Mouse (Mus musculus) layer of hippocampus, adult 2 months (tissue): Measurements from ENCODE around the gene Dpep1. TPM values are rescaled to one million over a fixed set of nuclear protein-coding genes. Genes with fewer than 3 reads are reported as not detected.
A peak's percentile ranks its signal among the peaks of the same experiment; 100 is the strongest.
"Not testable (repeated sequence)": the region's sequence is repeated elsewhere in the genome, so short reads cannot be mapped to it uniquely, and the experiment has no call there.

Source experiments
- DNase-seq, 2 experiments: peaks; one replicate each; pipeline ENCODE4 v3.0.0; 2022; ENCODE audit warnings: low spot score in 2 of 2
- H3K27ac ChIP-seq: fragments of 200-600 bp; 2 replicates; pipeline ENCODE4 v1.8.1; 2022
- H3K4me3 ChIP-seq: fragments of 200-600 bp; 2 replicates; pipeline ENCODE4 v1.8.1; 2022; ENCODE audit warnings: mild to moderate bottlenecking
- CTCF ChIP-seq: fragments of 200-600 bp; conservative IDR thresholded peaks from 2 replicates; pipeline ENCODE4 v1.8.1; 2022; ENCODE audit warnings: antibody characterized with exemption, mild to moderate bottlenecking, moderate library complexity
- total RNA-seq, 2 experiments: library from RNA; stranded (reverse); gene quantifications; 2 replicates each; pipeline ENCODE4 v1.2.3; 2021

Gene Dpep1
- total RNA-seq, 2 experiments from 2014 or later: 0.37 TPM; not detected in 1

DNA sequence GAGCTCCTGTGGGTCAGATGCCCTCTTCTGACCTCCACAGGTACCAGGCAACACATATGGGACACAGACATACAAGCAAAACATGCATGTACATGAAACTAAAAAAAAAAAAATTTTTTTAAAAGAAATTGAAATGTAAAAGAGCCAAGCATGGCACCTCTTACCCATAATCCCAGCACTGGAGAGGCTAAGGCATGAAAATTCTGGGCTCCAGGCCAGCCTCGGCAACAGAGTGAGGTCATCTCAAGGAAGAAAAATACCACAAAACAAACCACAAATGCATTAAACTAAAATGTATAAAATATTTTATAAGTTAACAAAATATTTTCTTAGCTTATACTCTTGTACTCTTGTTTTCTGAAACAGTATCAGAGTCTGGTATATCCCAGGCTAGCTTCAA lies 34.9 kb downstream of the Dpep1 start:
- no peak for DNase-seq
- no peak for TF ChIP-seq CTCF
- Histone ChIP-seq H3K4me3 (no peak overlapping the region), H3K27ac (no peak overlapping the region)

DNA sequence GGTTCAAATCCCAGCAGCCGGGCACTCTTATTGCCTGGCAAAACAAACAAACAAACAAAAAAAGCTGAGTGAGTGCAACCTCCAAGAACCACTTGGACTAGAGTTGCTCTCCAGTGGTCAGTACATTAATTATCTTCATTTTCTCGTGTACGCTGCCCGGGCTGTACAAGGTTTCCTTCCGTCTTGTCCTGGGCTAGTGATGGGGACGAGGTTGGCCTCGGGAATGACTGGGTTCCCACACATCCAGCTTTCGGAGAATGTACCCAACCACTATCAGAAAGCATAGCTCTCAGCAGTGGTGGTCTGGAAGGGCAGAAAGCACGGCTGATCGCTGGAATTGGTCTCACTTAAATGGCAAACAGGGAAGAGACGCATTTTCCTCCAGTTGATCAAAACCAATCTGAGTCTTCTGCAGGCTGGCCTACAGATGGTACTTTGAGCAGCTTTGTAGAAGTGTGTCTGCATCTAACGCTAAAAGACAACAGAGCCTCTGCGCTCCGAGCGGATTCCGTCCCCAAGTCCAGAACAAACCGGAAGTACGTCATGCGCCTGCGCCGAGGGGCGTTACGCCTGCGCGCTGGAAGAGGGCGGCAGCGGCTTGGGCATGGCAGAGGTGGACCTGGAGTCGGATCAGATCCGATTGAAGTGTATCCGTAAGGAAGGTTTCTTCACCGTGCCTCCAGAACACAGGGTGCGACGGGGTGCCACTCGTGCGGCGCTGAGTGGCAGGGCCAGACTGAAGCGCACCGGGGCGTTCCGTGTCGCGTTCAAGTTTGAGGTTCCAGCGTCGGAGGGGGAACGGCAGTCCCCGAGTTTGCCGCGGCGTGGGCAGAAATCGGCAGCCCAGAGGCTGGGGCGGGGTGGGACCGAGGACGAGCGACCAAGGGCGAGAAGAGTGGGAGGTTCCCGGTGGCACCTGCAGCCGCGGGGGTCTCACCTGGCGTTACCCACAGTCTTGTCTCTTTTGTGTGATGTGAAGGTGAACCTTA lies 38.5 kb downstream of the Dpep1 start, which contains the start of gene Cdk10:
TSS of gene Cdk10 (plus strand) at position 565 of the 989 bp plus-strand sequence.
- TF ChIP-seq CTCF: no peak; the same call in 1 of the 2 replicates
- Histone ChIP-seq H3K27ac (peak within 1 kb of the TSS; percentile 93), H3K4me3 (peak within 1 kb of the TSS; percentile 66)
- peak; percentile 94 for DNase-seq

DNA sequence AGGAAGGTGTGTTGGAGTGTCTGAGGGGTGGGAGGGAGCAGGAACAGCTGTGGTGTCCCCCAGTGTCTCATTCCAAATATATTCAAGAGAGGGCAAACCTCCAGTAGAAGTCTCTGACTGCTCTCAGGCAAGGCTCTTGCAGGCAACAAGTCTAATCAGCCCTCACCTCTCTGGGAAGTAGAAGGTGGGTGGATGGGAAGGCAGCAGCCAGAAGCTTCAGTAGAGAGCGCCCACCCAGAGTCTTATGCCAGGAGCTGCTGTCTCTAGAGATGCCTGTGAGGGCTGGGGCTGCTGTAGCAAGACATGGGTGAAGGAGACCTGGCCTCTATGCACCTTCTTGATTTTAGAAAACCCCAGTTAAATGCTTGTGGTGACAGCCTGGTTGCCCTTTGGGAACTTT lies 42.4 kb downstream of the Dpep1 start:
- H3K27ac ChIP-seq: no peak overlapping the region
- no peak overlapping the region for H3K4me3 ChIP-seq
- no peak for TF ChIP-seq CTCF
- no peak for DNase-seq

DNA sequence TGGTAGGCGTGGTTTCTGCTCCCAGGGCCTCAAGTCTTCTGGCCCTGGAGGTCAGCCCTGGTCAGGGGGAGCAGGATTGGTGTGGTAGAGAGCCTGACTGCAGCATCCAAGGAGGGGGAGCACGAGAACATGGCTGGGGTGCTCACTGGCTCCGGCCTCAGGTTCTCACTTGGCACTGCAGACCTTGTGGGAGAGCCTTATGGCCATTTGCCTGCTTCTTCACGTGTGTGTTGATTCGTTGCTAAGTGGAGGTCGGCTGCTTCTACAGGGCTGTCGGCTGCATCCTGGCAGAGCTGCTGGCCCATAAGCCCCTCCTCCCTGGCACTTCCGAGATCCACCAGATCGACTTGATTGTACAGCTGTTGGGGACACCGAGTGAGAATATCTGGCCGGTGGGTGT lies 44.3 kb downstream of the Dpep1 start:
- not testable (repeated sequence) for H3K4me3 ChIP-seq, DNase-seq
- H3K27ac ChIP-seq: peak overlapping the region; percentile 51

DNA sequence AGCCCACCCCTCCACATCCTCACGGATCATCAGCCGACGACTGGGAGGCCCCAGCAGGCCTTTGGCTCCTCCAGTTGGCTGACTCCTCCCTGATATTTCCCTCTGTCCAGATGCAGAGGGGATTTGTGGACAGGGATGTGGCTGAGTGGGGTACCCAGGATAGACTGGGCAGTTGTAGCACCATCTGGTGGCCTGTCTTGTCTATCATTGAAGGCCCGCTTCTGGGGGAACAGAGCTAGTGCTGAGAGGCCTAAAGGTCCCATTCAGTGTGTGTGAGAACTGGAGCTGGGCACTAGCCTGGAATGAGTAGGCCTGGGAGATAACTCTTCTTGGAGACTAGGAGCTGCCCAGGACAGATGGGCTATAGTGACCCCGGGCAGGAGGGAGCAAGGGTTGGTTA lies 45.7 kb downstream of the Dpep1 start:
- TF ChIP-seq CTCF: peak; percentile 60
- no peak overlapping the region for H3K4me3 ChIP-seq
- DNase-seq: no peak
- H3K27ac ChIP-seq: peak overlapping the region; percentile 97; the same call in 1 of the 2 replicates

DNA sequence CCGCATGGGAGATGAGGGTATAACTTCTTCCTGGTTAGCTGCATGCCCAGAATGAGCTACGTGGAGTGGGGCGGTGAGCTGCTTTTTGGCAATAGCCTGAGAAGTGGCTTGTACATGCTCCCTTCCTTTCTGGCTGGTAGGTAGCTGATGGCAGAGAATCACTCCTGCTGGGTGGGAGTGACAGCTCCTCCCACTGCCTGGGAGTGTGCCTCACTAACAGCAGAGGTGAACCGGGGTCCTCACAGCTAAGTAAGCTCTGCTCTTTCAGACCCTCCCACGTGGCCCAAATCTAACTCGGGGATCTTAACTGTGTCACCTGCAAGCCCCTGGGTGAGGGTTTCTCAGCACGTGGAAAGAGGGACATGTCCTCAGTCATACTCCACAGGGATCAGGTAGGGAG lies 46.5 kb downstream of the Dpep1 start:
- TF ChIP-seq CTCF: no peak
- H3K27ac ChIP-seq: peak overlapping the region; percentile 97
- DNase-seq: no peak
- H3K4me3 ChIP-seq: no peak overlapping the region

DNA sequence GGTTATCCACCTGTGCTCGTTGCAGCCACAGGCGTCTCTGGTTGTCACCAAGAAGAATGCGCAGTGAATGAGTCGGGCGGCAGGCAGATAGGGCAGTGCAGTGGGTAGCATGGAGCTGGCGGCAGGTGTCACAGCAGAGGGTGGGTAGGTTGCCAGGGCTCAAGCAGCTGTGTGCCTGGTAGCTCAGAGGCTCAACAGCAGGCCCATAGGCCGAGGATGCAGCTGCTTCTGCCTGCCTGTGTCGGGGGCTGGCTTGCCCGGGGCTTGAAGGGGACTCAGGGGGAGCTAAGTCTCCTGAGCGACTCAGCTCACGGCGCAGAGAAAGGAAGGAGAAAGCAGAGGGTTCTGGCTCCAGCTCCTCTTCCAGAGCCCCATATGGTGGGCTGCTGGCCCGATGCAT lies 47.3 kb downstream of the Dpep1 start:
- Histone ChIP-seq H3K4me3 (peak overlapping the region; percentile 88), H3K27ac (peak overlapping the region; percentile 97)
- TF ChIP-seq CTCF: no peak
- DNase-seq: no peak

DNA sequence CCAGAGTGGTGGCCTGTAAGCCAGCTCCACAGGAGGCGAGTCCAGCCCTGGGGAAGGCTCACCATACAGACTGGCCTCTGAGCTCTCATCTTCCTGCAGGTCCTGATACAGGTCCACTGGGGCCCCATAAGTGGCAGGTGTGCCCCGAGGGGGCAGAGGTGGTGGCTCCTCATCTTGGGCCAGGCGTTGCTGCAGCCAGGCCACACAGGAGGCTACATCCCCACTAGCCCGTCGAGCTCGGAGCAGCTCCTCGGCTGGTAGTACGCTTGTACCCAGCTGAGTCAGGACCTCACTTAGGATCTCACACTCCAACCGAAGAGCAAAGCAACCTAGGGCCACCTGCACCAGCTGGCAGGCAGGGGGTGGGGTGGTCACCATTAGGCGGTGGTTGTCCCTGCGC lies 47.7 kb downstream of the Dpep1 start:
- no peak for TF ChIP-seq CTCF
- peak overlapping the region; percentile 97 for H3K27ac ChIP-seq
- no peak for DNase-seq

DNA sequence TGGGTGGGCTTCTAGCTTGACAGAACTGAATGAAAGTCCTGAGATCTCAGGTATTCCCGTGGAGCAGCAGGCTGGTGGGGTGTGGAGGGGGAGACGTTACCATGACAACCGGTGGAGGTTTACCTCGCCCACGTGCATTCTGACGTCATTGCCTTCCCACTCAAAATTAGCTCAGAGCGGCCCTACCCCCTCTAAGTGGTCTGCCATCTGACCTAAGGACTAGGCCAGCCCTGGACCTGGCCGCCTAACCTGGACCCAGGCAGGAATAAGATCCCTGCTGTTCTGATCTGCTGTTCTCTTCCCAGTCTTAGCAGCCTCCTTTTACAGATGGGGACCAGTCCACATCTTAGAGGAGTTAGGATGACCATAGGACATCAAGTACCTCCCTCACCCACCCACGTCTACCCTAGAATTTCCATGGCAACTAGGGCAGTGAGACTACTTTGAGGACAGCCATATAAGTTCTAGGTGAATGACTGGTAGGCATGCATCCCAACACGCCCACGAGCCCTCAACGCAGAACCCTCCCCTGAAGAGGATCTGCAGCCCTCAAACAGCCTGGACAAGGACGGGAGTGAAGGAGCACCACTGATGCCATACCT lies 49.0 kb downstream of the Dpep1 start:
- peak overlapping the region; percentile 97 for H3K27ac ChIP-seq
- DNase-seq: peak; percentile 84
- TF ChIP-seq CTCF: no peak
- H3K4me3 ChIP-seq: peak overlapping the region; percentile 88

More for the DNA sequence above, 47.7 kb downstream of the Dpep1 start:
- peak overlapping the region; percentile 88 for H3K4me3 ChIP-seq

DNA sequence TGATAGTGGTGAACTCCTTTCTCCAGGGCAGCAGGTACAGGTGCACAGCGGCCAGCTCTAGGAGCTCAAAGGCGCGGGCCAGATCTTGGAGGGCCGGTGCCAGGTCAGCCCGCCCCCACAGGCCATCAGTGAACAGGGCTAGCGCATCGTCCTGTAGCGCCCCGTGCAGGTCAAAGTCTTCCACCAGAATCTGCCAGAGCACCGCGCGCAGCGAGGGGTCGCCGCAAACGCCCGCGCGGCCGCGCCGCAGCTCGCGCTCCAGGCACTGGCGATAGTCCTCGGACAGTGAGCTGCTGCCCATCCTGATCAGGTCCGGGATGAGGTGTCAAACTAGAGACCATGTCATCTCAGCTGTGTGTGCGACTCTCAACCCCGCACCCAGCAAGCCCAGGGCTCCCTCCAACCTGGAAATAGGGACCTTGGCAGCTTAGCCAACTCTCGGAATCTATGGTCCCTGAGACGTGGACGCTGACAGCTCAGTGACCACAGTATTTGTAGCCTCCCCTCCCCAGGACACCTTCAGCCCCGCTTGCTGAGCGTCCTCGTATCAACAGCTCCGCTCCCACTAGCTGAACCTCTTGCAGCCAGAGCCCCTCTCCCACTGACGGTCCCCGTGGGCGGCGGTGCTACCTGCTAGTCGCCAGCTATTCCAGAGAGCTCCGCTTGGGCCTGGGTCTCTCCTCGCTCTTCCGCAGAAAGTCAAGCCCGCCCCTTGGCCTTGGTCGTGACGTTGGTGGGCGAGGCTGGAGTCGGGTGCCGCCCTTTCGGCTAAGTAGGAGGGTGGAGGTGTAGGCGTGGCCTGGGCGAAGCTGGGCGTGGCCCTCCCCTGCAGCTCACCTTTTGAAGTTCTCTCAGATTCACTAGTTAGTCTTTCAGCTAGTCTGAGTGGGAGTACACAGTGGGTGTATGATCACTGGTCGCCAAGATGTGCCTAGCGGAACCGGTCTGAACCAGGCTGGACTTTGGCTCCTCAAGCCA lies 49.8 kb downstream of the Dpep1 start, which contains the start of gene Spata2l:
TSS of gene Spata2l (minus strand) at position 714 of the 978 bp plus-strand sequence.
- peak within 1 kb of the TSS; percentile 88 for H3K4me3 ChIP-seq
- peak within 1 kb of the TSS; percentile 97 for H3K27ac ChIP-seq
- DNase-seq: peak; percentile 87 to 89
- TF ChIP-seq CTCF: peak; percentile 56

DNA sequence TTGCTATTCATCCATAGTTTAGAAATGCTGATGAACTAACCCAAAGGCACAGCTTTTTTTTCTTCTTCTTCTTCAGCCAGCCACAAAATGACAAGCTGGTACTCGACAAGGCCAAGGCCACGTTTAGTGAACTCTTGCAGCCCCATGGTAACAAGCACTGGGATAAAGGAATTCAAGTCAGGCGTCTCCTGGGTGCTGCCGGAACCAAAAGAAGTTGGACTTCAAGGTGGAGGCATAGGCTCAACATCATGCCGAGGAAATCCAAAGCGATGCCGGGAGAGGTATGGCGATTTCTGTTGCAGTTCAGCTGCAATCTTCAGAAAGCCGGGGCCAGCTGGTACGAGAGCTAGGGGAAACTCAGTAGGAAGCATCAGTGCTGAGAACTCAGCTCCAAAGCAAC lies 53.4 kb downstream of the Dpep1 start:
- TF ChIP-seq CTCF: no peak
- H3K27ac ChIP-seq: peak overlapping the region; percentile 49; the same call in 1 of the 2 replicates
- DNase-seq: no peak
- no peak overlapping the region for H3K4me3 ChIP-seq
